Mouse (Mus musculus): ENCODE data around the gene Krtap5-1. TPM values are rescaled to one million over a fixed set of nuclear protein-coding genes. Genes with fewer than 3 reads are reported as not detected.
"Not testable (repeated sequence)": the region's sequence is repeated elsewhere in the genome, so short reads cannot be mapped to it uniquely, and the experiment has no call there.

Gene Krtap5-1
- polyA plus RNA-seq, 1 experiment from 2014 or later = 0.42 TPM

DNA sequence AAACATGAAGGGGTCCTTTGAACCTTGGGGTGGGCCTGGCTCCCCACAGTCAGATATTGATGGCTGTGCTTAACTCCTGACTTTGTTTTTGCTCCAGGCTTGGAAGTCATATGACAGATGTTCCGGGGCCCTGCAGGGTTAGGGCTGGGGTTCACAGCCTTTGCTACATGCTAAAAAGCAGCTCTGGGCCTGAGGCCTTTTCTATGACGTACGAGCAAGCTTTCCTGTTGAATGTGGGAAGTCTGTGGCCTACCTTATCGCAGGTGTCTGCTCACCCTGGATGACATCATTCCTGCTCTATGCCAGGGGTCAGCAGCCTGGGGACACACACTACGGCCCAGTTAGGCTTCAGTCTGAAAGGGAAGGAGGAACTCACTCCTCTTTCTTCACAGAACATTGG lies 20.3 kb upstream of the Krtap5-1 start:
- Histone ChIP-seq H3K27ac (ENCODE audit: low read depth) (0 out of 2 replicates have a peak overlapping the region, but pooled peaks have one; percentile 16), H3K36me3 (ENCODE audit: control insufficient read depth, insufficient read depth, low read length) (no peaks in the 10 kb centered on the region), H3K9me3 (ENCODE audit: control insufficient read depth, low read length) (no peaks in the 10 kb centered on the region), H3K4me3 (ENCODE audit: low read depth, low read length) (no peak overlapping the region), H3K9ac (ENCODE audit: low read length) (no peak overlapping the region), H3K4me1 (replicated peaks; ENCODE audit: control insufficient read depth, insufficient read depth, low read length) (peaks cover 33% of the 10 kb centered on the region; the same call in 1 of the 2 replicates), H3K27me3 (replicated peaks; ENCODE audit: control insufficient read depth, insufficient read depth, low read length) (no peaks in the 10 kb centered on the region), H3K4me2 (ENCODE audit: low read length) (no peak overlapping the region)
- ATAC-seq (replicated peaks; ENCODE audit: low FRiP score, low TSS enrichment, low read depth) = no peak
- 43% methylated on average over 5 of the region's 5 CpGs for WGBS
- DNase-seq (ENCODE audit: low spot score) = no peak

DNA sequence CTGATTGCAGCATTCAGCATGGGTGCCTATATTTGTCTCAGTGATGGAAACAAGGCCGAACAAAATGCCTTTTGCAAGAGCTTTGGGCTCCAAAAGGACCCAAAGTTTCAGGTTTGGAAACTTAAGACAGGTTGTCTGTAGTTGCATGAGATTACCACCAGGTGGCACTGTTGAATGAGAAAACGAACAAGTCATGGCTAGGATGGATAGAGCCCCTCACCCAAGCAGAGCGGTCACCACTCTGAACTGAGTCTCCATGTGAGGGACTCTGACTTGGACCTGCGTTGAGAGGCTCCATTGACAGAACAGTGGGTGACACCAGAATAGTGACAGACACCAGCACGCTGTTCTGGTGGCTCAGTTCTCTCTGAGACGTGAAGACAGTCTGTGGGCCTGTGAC lies 19.6 kb upstream of the Krtap5-1 start:
- H3K9ac ChIP-seq (ENCODE audit: low read length) = no peak overlapping the region
- ATAC-seq (replicated peaks; ENCODE audit: low FRiP score, low TSS enrichment, low read depth) (peak; percentile 64; the same call in 1 of the 2 replicates), DNase-seq (ENCODE audit: low spot score) (peak; percentile 76)
- H3K4me1 ChIP-seq (replicated peaks; ENCODE audit: control insufficient read depth, insufficient read depth, low read length) = peaks cover 33% of the 10 kb centered on the region; the same call in 1 of the 2 replicates
- 32% methylated on average over 6 of the region's 6 CpGs for whole genome bisulfite sequencing
- H3K36me3 ChIP-seq (ENCODE audit: control insufficient read depth, insufficient read depth, low read length) = no peaks in the 10 kb centered on the region
- H3K4me3 ChIP-seq (ENCODE audit: low read depth, low read length) = no peak overlapping the region
- H3K27ac ChIP-seq (ENCODE audit: low read depth) = no peak overlapping the region
- H3K4me2 ChIP-seq (ENCODE audit: low read length) = no peak overlapping the region
- H3K9me3 ChIP-seq (ENCODE audit: control insufficient read depth, low read length) = no peaks in the 10 kb centered on the region
- no peaks in the 10 kb centered on the region for H3K27me3 ChIP-seq (replicated peaks; ENCODE audit: control insufficient read depth, insufficient read depth, low read length)

GRCm38 (mm10) chr7:142314600-142315285 lies 17.8 kb upstream of the Krtap5-1 start:
- no peak overlapping the region for H3K4me2 ChIP-seq (ENCODE audit: low read length)
- no peak overlapping the region for H3K9ac ChIP-seq (ENCODE audit: low read length)
- no peaks in the 10 kb centered on the region for H3K9me3 ChIP-seq (ENCODE audit: control insufficient read depth, low read length)
- ATAC-seq (replicated peaks; ENCODE audit: low FRiP score, low TSS enrichment, low read depth) (no peak), DNase-seq (ENCODE audit: low spot score) (no peak)
- H3K27me3 ChIP-seq (replicated peaks; ENCODE audit: control insufficient read depth, insufficient read depth, low read length) = no peaks in the 10 kb centered on the region
- no peak overlapping the region for H3K4me3 ChIP-seq (ENCODE audit: low read depth, low read length)
- no peak overlapping the region for H3K27ac ChIP-seq (ENCODE audit: low read depth)
- 52% methylated on average over 5 of the region's 5 CpGs for WGBS
- peaks cover 17% of the 10 kb centered on the region; the same call in 1 of the 2 replicates for H3K4me1 ChIP-seq (replicated peaks; ENCODE audit: control insufficient read depth, insufficient read depth, low read length)
- no peaks in the 10 kb centered on the region for H3K36me3 ChIP-seq (ENCODE audit: control insufficient read depth, insufficient read depth, low read length)

DNA sequence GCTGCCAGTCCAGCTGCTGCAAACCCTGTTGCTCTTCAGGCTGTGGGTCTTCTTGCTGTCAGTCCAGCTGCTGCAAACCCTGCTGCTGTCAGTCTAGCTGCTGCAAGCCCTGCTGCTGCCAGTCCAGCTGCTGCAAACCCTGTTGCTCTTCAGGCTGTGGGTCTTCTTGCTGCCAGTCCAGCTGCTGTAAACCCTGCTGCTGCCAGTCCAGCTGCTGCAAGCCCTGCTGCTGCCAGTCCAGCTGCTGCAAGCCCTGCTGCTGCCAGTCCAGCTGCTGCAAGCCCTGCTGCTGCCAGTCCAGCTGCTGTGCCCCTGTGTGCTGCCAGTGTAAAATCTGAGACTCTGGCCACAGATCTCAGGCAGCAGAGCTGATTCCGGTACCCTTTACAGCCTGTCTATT lies 7.0 kb upstream of the Krtap5-1 start:
- not testable (repeated sequence) for H3K4me3 ChIP-seq (ENCODE audit: low read depth, low read length); H3K4me2 ChIP-seq (ENCODE audit: low read length); H3K27me3 ChIP-seq (replicated peaks; ENCODE audit: control insufficient read depth, insufficient read depth, low read length); H3K27ac ChIP-seq (ENCODE audit: low read depth); DNase-seq (ENCODE audit: low spot score); H3K36me3 ChIP-seq (ENCODE audit: control insufficient read depth, insufficient read depth, low read length); H3K4me1 ChIP-seq (replicated peaks; ENCODE audit: control insufficient read depth, insufficient read depth, low read length); H3K9me3 ChIP-seq (ENCODE audit: control insufficient read depth, low read length); H3K9ac ChIP-seq (ENCODE audit: low read length); ATAC-seq (replicated peaks; ENCODE audit: low FRiP score, low TSS enrichment, low read depth)
- WGBS = 79% methylated on average over 1 of the region's 1 CpGs

DNA sequence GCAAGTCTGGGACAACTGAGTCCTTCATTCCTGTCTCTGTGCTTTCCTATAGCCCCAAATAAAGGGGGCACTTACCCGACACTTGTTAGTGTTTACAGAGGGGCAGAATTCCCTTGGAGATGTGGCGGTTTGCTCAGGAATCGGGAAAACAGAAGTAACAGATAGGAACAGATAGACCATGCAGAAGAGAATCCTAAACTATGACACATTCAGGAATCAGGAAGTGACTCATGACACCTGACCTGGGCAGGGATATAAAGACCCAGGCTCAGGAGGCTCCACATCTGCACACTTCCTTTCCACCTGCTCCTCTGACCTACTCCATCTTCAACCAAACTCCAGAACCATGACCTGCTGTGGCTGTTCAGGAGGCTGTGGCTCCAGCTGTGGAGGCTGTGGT lies 6.3 kb upstream of the Krtap5-1 start, which contains the start of gene Krtap5-4:
Gene Krtap5-4 (plus strand): TSS at position 301 of the 400 bp plus-strand sequence.
- no peaks in the 10 kb centered on the region for H3K9me3 ChIP-seq (ENCODE audit: control insufficient read depth, low read length)
- H3K36me3 ChIP-seq (ENCODE audit: control insufficient read depth, insufficient read depth, low read length) = no peaks in the 10 kb centered on the region
- H3K27me3 ChIP-seq (replicated peaks; ENCODE audit: control insufficient read depth, insufficient read depth, low read length) = no peaks in the 10 kb centered on the region
- H3K9ac ChIP-seq (ENCODE audit: low read length) = no peak within 1 kb of the TSS
- H3K4me1 ChIP-seq (replicated peaks; ENCODE audit: control insufficient read depth, insufficient read depth, low read length) = no peaks in the 10 kb centered on the region
- DNase-seq (ENCODE audit: low spot score) = no peak
- no peak within 1 kb of the TSS for H3K4me3 ChIP-seq (ENCODE audit: low read depth, low read length)
- WGBS = 35% methylated on average over 3 of the region's 3 CpGs
- H3K4me2 ChIP-seq (ENCODE audit: low read length) = no peak within 1 kb of the TSS
- ATAC-seq (replicated peaks; ENCODE audit: low FRiP score, low TSS enrichment, low read depth) = no peak
- H3K27ac ChIP-seq (ENCODE audit: low read depth) = no peak within 1 kb of the TSS

- H3K9ac ChIP-seq (ENCODE audit: low read length); H3K27ac ChIP-seq (ENCODE audit: low read depth); H3K27me3 ChIP-seq (replicated peaks; ENCODE audit: control insufficient read depth, insufficient read depth, low read length); H3K4me2 ChIP-seq (ENCODE audit: low read length); ATAC-seq (replicated peaks; ENCODE audit: low FRiP score, low TSS enrichment, low read depth); H3K36me3 ChIP-seq (ENCODE audit: control insufficient read depth, insufficient read depth, low read length); H3K9me3 ChIP-seq (ENCODE audit: control insufficient read depth, low read length); DNase-seq (ENCODE audit: low spot score); H3K4me1 ChIP-seq (replicated peaks; ENCODE audit: control insufficient read depth, insufficient read depth, low read length); H3K4me3 ChIP-seq (ENCODE audit: low read depth, low read length): not testable (repeated sequence)
- WGBS = 15% methylated on average over 4 of the region's 4 CpGs
Measured at GRCm38 (mm10) chr7:142296108-142296507, 810 bp downstream of the Krtap5-1 start.

- H3K36me3 ChIP-seq (ENCODE audit: control insufficient read depth, insufficient read depth, low read length) = no peaks in the 10 kb centered on the region
- H3K9ac ChIP-seq (ENCODE audit: low read length) = no peak overlapping the region
- no peaks in the 10 kb centered on the region for H3K9me3 ChIP-seq (ENCODE audit: control insufficient read depth, low read length)
- H3K4me3 ChIP-seq (ENCODE audit: low read depth, low read length) = no peak overlapping the region
- no peaks in the 10 kb centered on the region for H3K4me1 ChIP-seq (replicated peaks; ENCODE audit: control insufficient read depth, insufficient read depth, low read length)
- no peak for DNase-seq (ENCODE audit: low spot score)
- H3K27ac ChIP-seq (ENCODE audit: low read depth) = no peak overlapping the region
- ATAC-seq (replicated peaks; ENCODE audit: low FRiP score, low TSS enrichment, low read depth) = no peak
- no peak overlapping the region for H3K4me2 ChIP-seq (ENCODE audit: low read length)
- H3K27me3 ChIP-seq (replicated peaks; ENCODE audit: control insufficient read depth, insufficient read depth, low read length) = no peaks in the 10 kb centered on the region
Measured at GRCm38 (mm10) chr7:142295418-142295817, 1.5 kb downstream of the Krtap5-1 start.

- H3K27me3 ChIP-seq (replicated peaks; ENCODE audit: control insufficient read depth, insufficient read depth, low read length); H3K4me3 ChIP-seq (ENCODE audit: low read depth, low read length); H3K9me3 ChIP-seq (ENCODE audit: control insufficient read depth, low read length); H3K4me1 ChIP-seq (replicated peaks; ENCODE audit: control insufficient read depth, insufficient read depth, low read length); ATAC-seq (replicated peaks; ENCODE audit: low FRiP score, low TSS enrichment, low read depth); H3K9ac ChIP-seq (ENCODE audit: low read length); H3K4me2 ChIP-seq (ENCODE audit: low read length); H3K27ac ChIP-seq (ENCODE audit: low read depth); H3K36me3 ChIP-seq (ENCODE audit: control insufficient read depth, insufficient read depth, low read length): not testable (repeated sequence)
- 2% methylated on average over 2 of the region's 2 CpGs for WGBS
- DNase-seq (ENCODE audit: low spot score) = peak; percentile 62
Measured at GRCm38 (mm10) chr7:142293851-142294250, 3.1 kb downstream of the Krtap5-1 start.

All from intestine, embryonic 14.5 days (tissue).